ENCODE assay signal across 17 mouse cellular contexts in genomic region chr14:120371174-120371573, GRCm38 (mm10).
DNase-seq lines count a peak whose midpoint lies in the region; ATAC-seq and TF ChIP-seq lines count a peak whose summit lies in the region.
"Had no signal": no experiment of that assay in that cellular context is flagged by ENCODE, and none has a peak within 500 bp of the region (broad histone marks: within the 10 kb centered on the region; RNA-seq: fewer than 3 reads in every experiment).

No protein-coding gene starts in this region.

- ATAC-seq in intestine, embryonic 16.5 days = no peak
- ATAC-seq in intestine, embryonic 15.5 days = no peak
- ATAC-seq: forebrain, embryonic 13.5 days had no signal

- H3K36me3 ChIP-seq in intestine, embryonic 16.5 days (ENCODE audit: control insufficient read depth, insufficient read depth, low read length) = no peaks in the 10 kb centered on the region
- no peaks in the 10 kb centered on the region for H3K36me3 ChIP-seq in intestine, embryonic 15.5 days
- H3K36me3 ChIP-seq: hindbrain, embryonic 15.5 days had no signal

- H3K27ac ChIP-seq in gastrocnemius, adult 2 months = peak overlapping the region; percentile 85
- peak overlapping the region; percentile 43; the same call in 1 of the 2 replicates for H3K27ac ChIP-seq in intestine, embryonic 16.5 days (ENCODE audit: low read length)
- H3K27ac ChIP-seq in intestine, embryonic 15.5 days = no peak overlapping the region
- peak overlapping the region; percentile 21; the same call in 1 of the 2 replicates for H3K27ac ChIP-seq in brown adipose tissue, adult 24 weeks (replicated peaks; ENCODE audit: low read depth, low read length)
- H3K27ac ChIP-seq: forebrain, embryonic 13.5 days; hindbrain, embryonic 15.5 days had no signal

- H3K4me1 ChIP-seq in intestine, embryonic 16.5 days (ENCODE audit: control insufficient read depth, insufficient read depth, low read length) = peaks cover 59% of the 10 kb centered on the region
- peaks cover 39% of the 10 kb centered on the region for H3K4me1 ChIP-seq in intestine, embryonic 15.5 days (replicated peaks)
- peaks cover 67% of the 10 kb centered on the region for H3K4me1 ChIP-seq in brown adipose tissue, adult 24 weeks (ENCODE audit: control insufficient read depth, insufficient read depth, insufficient read length, low read length)
- H3K4me1 ChIP-seq: forebrain, embryonic 13.5 days; hindbrain, embryonic 15.5 days had no signal

- DNase-seq in gastrocnemius, adult 2 months = peak; percentile 32
- DNase-seq in gastrocnemius, postnatal 14 days = no peak
- DNase-seq in brain, adult 2 months (ENCODE audit: low read depth, low spot score) = peak; percentile 66
- no peak for DNase-seq in cerebellum, adult 18-20 months
- DNase-seq in kidney, adult 9 months = no peak
- DNase-seq: adrenal gland, postnatal 10 days; cerebellum, adult 11 months; cerebellum, adult 9-10 months; cerebellum, postnatal 36 days; kidney, adult 11 months had no signal

- no peak overlapping the region for H3K9ac ChIP-seq in intestine, embryonic 16.5 days (ENCODE audit: low read depth, low read length)
- H3K9ac ChIP-seq in intestine, embryonic 15.5 days = no peak overlapping the region
- H3K9ac ChIP-seq: embryonic facial prominence, embryonic 13.5 days; forebrain, embryonic 13.5 days; hindbrain, embryonic 15.5 days had no signal

- H3K27me3 ChIP-seq in intestine, embryonic 16.5 days (replicated peaks; ENCODE audit: control insufficient read depth, insufficient read depth, low read length) = no peaks in the 10 kb centered on the region
- H3K27me3 ChIP-seq in intestine, embryonic 15.5 days (replicated peaks) = no peaks in the 10 kb centered on the region
- H3K27me3 ChIP-seq: embryonic facial prominence, embryonic 13.5 days; forebrain, embryonic 13.5 days; hindbrain, embryonic 15.5 days had no signal

- no peaks in the 10 kb centered on the region for H3K9me3 ChIP-seq in intestine, embryonic 16.5 days (ENCODE audit: control insufficient read depth, low read length)
- H3K9me3 ChIP-seq in intestine, embryonic 15.5 days = no peaks in the 10 kb centered on the region
- H3K9me3 ChIP-seq: embryonic facial prominence, embryonic 13.5 days; forebrain, embryonic 13.5 days; hindbrain, embryonic 15.5 days had no signal

- H3K4me3 ChIP-seq in gastrocnemius, adult 2 months = no peak overlapping the region
- no peak overlapping the region for H3K4me3 ChIP-seq in intestine, embryonic 16.5 days (ENCODE audit: low read length)
- H3K4me3 ChIP-seq in intestine, embryonic 15.5 days (replicated peaks) = no peak overlapping the region
- H3K4me3 ChIP-seq in brown adipose tissue, adult 24 weeks (ENCODE audit: insufficient read depth, low read depth, low read length) = no peak overlapping the region
- H3K4me3 ChIP-seq: embryonic facial prominence, embryonic 13.5 days; forebrain, embryonic 13.5 days; hindbrain, embryonic 15.5 days had no signal

- no peak for TF ChIP-seq CTCF in gastrocnemius, adult 2 months (IDR thresholded peaks at IDR 0.05)

- no peak overlapping the region for H3K4me2 ChIP-seq in intestine, embryonic 16.5 days (ENCODE audit: low read depth, low read length)
- no peak overlapping the region for H3K4me2 ChIP-seq in intestine, embryonic 15.5 days (replicated peaks)
- H3K4me2 ChIP-seq: embryonic facial prominence, embryonic 13.5 days; forebrain, embryonic 13.5 days; heart, embryonic 11.5 days; hindbrain, embryonic 15.5 days had no signal

- WGBS in intestine, embryonic 16.5 days = 68% methylated on average over 5 of the region's 5 CpGs
- WGBS in intestine, embryonic 15.5 days = 66% methylated on average over 5 of the region's 5 CpGs

- intact Hi-C loops in gastrocnemius, adult 2 months (cut with DNase I) = no loop called here
- intact Hi-C loops in gastrocnemius, postnatal 14 days (cut with DNase I; ENCODE audit: low total_unique reads) = no loop called here

Comparison
In these comparisons a context has a peak if more than half of its experiments do, and no peak if none do; other contexts are left out.
1. DNase-seq: peak in gastrocnemius, adult 2 months (single experiment) and brain, adult 2 months (single experiment); none in gastrocnemius, postnatal 14 days (single experiment), cerebellum, adult 18-20 months (0 of 2) and kidney, adult 9 months (single experiment).